Mouse (Mus musculus): ENCODE measurements around the gene Chd1. TPM values are rescaled to one million over a fixed set of nuclear protein-coding genes. Genes with fewer than 3 reads are reported as not detected.

Chd1 gene
- total RNA-seq (2023) = 135 TPM

DNA sequence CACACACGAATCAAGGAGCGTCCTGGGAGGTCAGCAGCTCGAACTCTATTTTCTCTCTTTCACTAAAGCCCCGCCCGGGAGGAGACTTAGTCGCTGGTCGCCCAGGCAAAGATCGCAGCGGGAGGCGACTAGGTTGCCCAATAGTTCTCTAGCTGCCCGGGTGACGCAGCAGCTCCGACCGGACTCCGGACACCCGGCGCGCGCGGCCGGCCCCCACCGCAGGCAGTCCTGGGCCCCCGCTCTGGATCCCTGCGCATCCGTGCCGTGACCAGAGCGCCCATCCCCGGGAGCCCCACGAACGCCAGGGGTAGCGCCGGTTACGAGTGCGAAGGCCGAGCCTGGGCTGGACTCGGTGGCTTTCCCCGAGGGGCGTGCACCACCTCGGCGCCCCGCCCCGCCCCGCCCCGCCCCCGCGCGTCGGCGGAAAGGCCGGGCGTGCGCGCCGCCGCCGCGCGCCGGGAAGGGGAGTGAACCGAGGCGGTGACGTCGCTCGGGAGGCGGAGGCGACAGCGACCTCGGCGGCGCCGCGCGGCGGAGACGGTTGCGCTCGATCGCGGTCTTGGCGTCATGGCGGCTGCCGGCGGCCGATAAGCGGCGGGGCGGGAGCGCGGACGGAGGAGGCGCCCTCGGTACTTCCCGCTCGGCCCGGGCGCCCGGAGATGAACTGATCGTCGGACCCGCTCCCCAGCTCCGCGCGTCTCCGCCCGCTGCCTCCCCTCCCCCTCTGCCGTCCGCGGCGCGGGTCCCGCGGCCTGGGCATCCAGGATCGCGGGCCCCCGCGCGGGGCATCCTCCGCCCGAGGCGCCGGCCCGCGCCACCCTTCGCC is at the start of gene Chd1:
Gene Chd1, plus strand, starts transcription at position 493 of the 826 bp plus-strand sequence.

Other genes starting within 250 kb of the Chd1 start
- 124 TPM for gene Psmb1, start 205.2 kb upstream of the Chd1 start, total RNA-seq (2023)
- 49.7 TPM for gene Tbp, start 205.1 kb upstream of the Chd1 start, total RNA-seq (2023)
- 49.3 TPM for gene Pdcd2, start 177.7 kb upstream of the Chd1 start, total RNA-seq (2023)
- 10.5 TPM for gene Prdm9, start 140.6 kb upstream of the Chd1 start, total RNA-seq (2023)
- 10.9 TPM for gene Rgmb, start 126.1 kb downstream of the Chd1 start, total RNA-seq (2023)